Mouse (Mus musculus): ENCODE results near the gene Clec16a. TPM values are rescaled to one million over a fixed set of nuclear protein-coding genes. Genes with fewer than 3 reads are reported as not detected.
A peak's percentile ranks its signal among the peaks of the same experiment; 100 is the strongest.

Clec16a gene
- polyA plus RNA-seq, 1 experiment = 29.0 TPM

GRCm38 (mm10) chr16:10738866-10739265, 193.7 kb downstream of the Clec16a start:
- no peak overlapping the region for H3K4me3 ChIP-seq (ENCODE audit: insufficient read depth, low read depth, low read length)
- H3K27ac ChIP-seq (replicated peaks; ENCODE audit: low read depth, low read length) = peak overlapping the region; percentile 89
- H3K4me1 ChIP-seq (ENCODE audit: control insufficient read depth, insufficient read depth, insufficient read length, low read length) = peaks cover 26% of the 10 kb centered on the region

GRCm38 (mm10) chr16:10739854-10740398, 194.8 kb downstream of the Clec16a start:
- Histone ChIP-seq H3K4me3 (ENCODE audit: insufficient read depth, low read depth, low read length) (no peak overlapping the region), H3K27ac (replicated peaks; ENCODE audit: low read depth, low read length) (peak overlapping the region; percentile 59)

GRCm38 (mm10) chr16:10741082-10741481, 195.9 kb downstream of the Clec16a start:
- H3K4me3 ChIP-seq (ENCODE audit: insufficient read depth, low read depth, low read length) = no peak overlapping the region

More at GRCm38 (mm10) chr16:10739854-10740398, 194.8 kb downstream of the Clec16a start:
- H3K4me1 ChIP-seq (ENCODE audit: control insufficient read depth, insufficient read depth, insufficient read length, low read length) = peaks cover 26% of the 10 kb centered on the region

GRCm38 (mm10) chr16:10749226-10749625, 204.1 kb downstream of the Clec16a start:
- Histone ChIP-seq H3K4me3 (ENCODE audit: insufficient read depth, low read depth, low read length) (no peak overlapping the region), H3K27ac (replicated peaks; ENCODE audit: low read depth, low read length) (no peak overlapping the region), H3K4me1 (ENCODE audit: control insufficient read depth, insufficient read depth, insufficient read length, low read length) (no peaks in the 10 kb centered on the region)

More at GRCm38 (mm10) chr16:10741082-10741481, 195.9 kb downstream of the Clec16a start:
- Histone ChIP-seq H3K4me1 (ENCODE audit: control insufficient read depth, insufficient read depth, insufficient read length, low read length) (peaks cover 26% of the 10 kb centered on the region), H3K27ac (replicated peaks; ENCODE audit: low read depth, low read length) (peak overlapping the region; percentile 59)

GRCm38 (mm10) chr16:10749824-10750223, 204.7 kb downstream of the Clec16a start:
- H3K4me3 ChIP-seq (ENCODE audit: insufficient read depth, low read depth, low read length) = no peak overlapping the region
- H3K27ac ChIP-seq (replicated peaks; ENCODE audit: low read depth, low read length) = no peak overlapping the region
- no peaks in the 10 kb centered on the region for H3K4me1 ChIP-seq (ENCODE audit: control insufficient read depth, insufficient read depth, insufficient read length, low read length)

GRCm38 (mm10) chr16:10754521-10755296, 209.6 kb downstream of the Clec16a start:
- no peak overlapping the region for H3K4me3 ChIP-seq (ENCODE audit: insufficient read depth, low read depth, low read length)
- H3K27ac ChIP-seq (replicated peaks; ENCODE audit: low read depth, low read length) = no peak overlapping the region
- H3K4me1 ChIP-seq (ENCODE audit: control insufficient read depth, insufficient read depth, insufficient read length, low read length) = no peaks in the 10 kb centered on the region

GRCm38 (mm10) chr16:10756168-10756567, 211.0 kb downstream of the Clec16a start:
- Histone ChIP-seq H3K27ac (replicated peaks; ENCODE audit: low read depth, low read length) (no peak overlapping the region), H3K4me1 (ENCODE audit: control insufficient read depth, insufficient read depth, insufficient read length, low read length) (peaks cover 2% of the 10 kb centered on the region; the same call in 1 of the 2 replicates), H3K4me3 (ENCODE audit: insufficient read depth, low read depth, low read length) (no peak overlapping the region)

GRCm38 (mm10) chr16:10761182-10761581, 216.0 kb downstream of the Clec16a start:
- Histone ChIP-seq H3K27ac (replicated peaks; ENCODE audit: low read depth, low read length) (no peak overlapping the region), H3K4me3 (ENCODE audit: insufficient read depth, low read depth, low read length) (no peak overlapping the region), H3K4me1 (ENCODE audit: control insufficient read depth, insufficient read depth, insufficient read length, low read length) (peaks cover 5% of the 10 kb centered on the region)

GRCm38 (mm10) chr16:10762569-10763180, 217.5 kb downstream of the Clec16a start:
- Histone ChIP-seq H3K4me1 (ENCODE audit: control insufficient read depth, insufficient read depth, insufficient read length, low read length) (peaks cover 5% of the 10 kb centered on the region), H3K27ac (replicated peaks; ENCODE audit: low read depth, low read length) (no peak overlapping the region), H3K4me3 (ENCODE audit: insufficient read depth, low read depth, low read length) (no peak overlapping the region)

- H3K4me1 ChIP-seq (ENCODE audit: control insufficient read depth, insufficient read depth, insufficient read length, low read length) = peaks cover 5% of the 10 kb centered on the region
- no peak overlapping the region for H3K4me3 ChIP-seq (ENCODE audit: insufficient read depth, low read depth, low read length)
- no peak overlapping the region for H3K27ac ChIP-seq (replicated peaks; ENCODE audit: low read depth, low read length)
These were observed 218.6 kb downstream of the Clec16a start for GRCm38 (mm10) chr16:10763540-10764264.

- H3K27ac ChIP-seq (replicated peaks; ENCODE audit: low read depth, low read length) = no peak overlapping the region
- H3K4me3 ChIP-seq (ENCODE audit: insufficient read depth, low read depth, low read length) = no peak overlapping the region
- peaks cover 5% of the 10 kb centered on the region for H3K4me1 ChIP-seq (ENCODE audit: control insufficient read depth, insufficient read depth, insufficient read length, low read length)
These were observed 219.2 kb downstream of the Clec16a start for GRCm38 (mm10) chr16:10764323-10764722.

GRCm38 (mm10) chr16:10767158-10767557, 222.0 kb downstream of the Clec16a start:
- Histone ChIP-seq H3K4me3 (ENCODE audit: insufficient read depth, low read depth, low read length) (no peak overlapping the region), H3K4me1 (ENCODE audit: control insufficient read depth, insufficient read depth, insufficient read length, low read length) (no peaks in the 10 kb centered on the region; the same call in 1 of the 2 replicates), H3K27ac (replicated peaks; ENCODE audit: low read depth, low read length) (no peak overlapping the region)

GRCm38 (mm10) chr16:10768821-10769220, 223.7 kb downstream of the Clec16a start:
- Histone ChIP-seq H3K4me3 (ENCODE audit: insufficient read depth, low read depth, low read length) (no peak overlapping the region), H3K4me1 (ENCODE audit: control insufficient read depth, insufficient read depth, insufficient read length, low read length) (no peaks in the 10 kb centered on the region; the same call in 1 of the 2 replicates)

GRCm38 (mm10) chr16:10769661-10770060, 224.5 kb downstream of the Clec16a start:
- no peak overlapping the region for H3K27ac ChIP-seq (replicated peaks; ENCODE audit: low read depth, low read length)
- no peaks in the 10 kb centered on the region; the same call in 1 of the 2 replicates for H3K4me1 ChIP-seq (ENCODE audit: control insufficient read depth, insufficient read depth, insufficient read length, low read length)
- no peak overlapping the region for H3K4me3 ChIP-seq (ENCODE audit: insufficient read depth, low read depth, low read length)

More at GRCm38 (mm10) chr16:10768821-10769220, 223.7 kb downstream of the Clec16a start:
- H3K27ac ChIP-seq (replicated peaks; ENCODE audit: low read depth, low read length) = no peak overlapping the region
